Mouse (Mus musculus) forebrain, embryonic 11.5 days (tissue): ENCODE data around the gene Tas2r126. TPM values are rescaled to one million over a fixed set of nuclear protein-coding genes. Genes with fewer than 3 reads are reported as not detected.
"Not testable (repeated sequence)": the region's sequence is repeated elsewhere in the genome, so short reads cannot be mapped to it uniquely, and the experiment has no call there.

Experiments used
- ATAC-seq: fragments of 200-750 bp; cut with Nextera tagmentation; replicated peaks from 2 replicates; pipeline ENCODE4 v1.8.0; 2017; ENCODE audit warnings: moderate TSS enrichment; ENCODE audit not compliant: low FRiP score
- DNase-seq: peaks from one replicate; pipeline ENCODE4 v3.0.0-alpha.2; 2017; ENCODE audit warnings: low spot score
- H3K27ac ChIP-seq: fragments of 300-500 bp; sonication (generic); 2 replicates; pipeline ENCODE4 v1.5.1; 2014; ENCODE audit warnings: low read depth, low read length
- H3K27me3 ChIP-seq: fragments of 300-500 bp; sonication (generic); 2 replicates; pipeline ENCODE4 v1.6.1; 2014; ENCODE audit warnings: mild to moderate bottlenecking, low read length, mixed read lengths; ENCODE audit not compliant: control insufficient read depth, insufficient read depth
- H3K36me3 ChIP-seq: fragments of 300-500 bp; sonication (generic); 2 replicates; pipeline ENCODE4 v1.6.1; 2014; ENCODE audit warnings: mild to moderate bottlenecking, low read length, moderate library complexity, mixed read lengths; ENCODE audit not compliant: control insufficient read depth, insufficient read depth
- H3K4me1 ChIP-seq: fragments of 300-500 bp; sonication (generic); replicated peaks from 2 replicates; pipeline ENCODE4 v1.6.1; 2014; ENCODE audit warnings: low read length, mixed read lengths; ENCODE audit not compliant: control insufficient read depth, insufficient read depth
- H3K4me2 ChIP-seq: fragments of 300-500 bp; sonication (generic); 2 replicates; pipeline ENCODE4 v1.6.1; 2014; ENCODE audit warnings: low read depth, mild to moderate bottlenecking, low read length, moderate library complexity, mixed read lengths; ENCODE audit not compliant: severe bottlenecking
- H3K4me3 ChIP-seq: fragments of 300-500 bp; sonication (generic); 2 replicates; pipeline ENCODE4 v1.5.1; 2014; ENCODE audit warnings: low read depth, low read length
- H3K9ac ChIP-seq: fragments of 300-500 bp; sonication (generic); 2 replicates; pipeline ENCODE4 v1.6.1; 2014; ENCODE audit warnings: low read length
- H3K9me3 ChIP-seq: fragments of 300-500 bp; sonication (generic); 2 replicates; pipeline ENCODE4 v1.6.1; 2016; ENCODE audit warnings: low read length, mixed read lengths; ENCODE audit not compliant: control insufficient read depth
- WGBS: fragments of 180-500 bp; shearing (Covaris S2); extraction: QIAGEN DNeasy Blood & Tissue Kit; methylation state at CpG from one replicate; pipeline ENCODE4 v1.1.7; 2014; 5-methylcytosine and 5-hydroxymethylcytosine counted together
- polyA plus RNA-seq: library from polyadenylated mRNA; unstranded; fragments of >200 nt; fragmentation: Nextera tagmentation; extraction: Ambion mirVana; gene quantifications from 2 replicates; pipeline ENCODE4 v1.2.1, GENCODE M21; 2014

Gene Tas2r126
- polyA plus RNA-seq, 1 experiment from 2014 or later = not detected

- no peaks in the 10 kb centered on the region for H3K4me1 ChIP-seq
- no peaks in the 10 kb centered on the region for H3K27me3 ChIP-seq
- WGBS = 79% methylated on average over 2 of the region's 2 CpGs
- H3K4me2 ChIP-seq = no peak overlapping the region
- H3K4me3 ChIP-seq = no peak overlapping the region
- H3K9ac ChIP-seq = no peak overlapping the region
- DNase-seq (no peak), ATAC-seq (no peak)
- H3K9me3 ChIP-seq = no peaks in the 10 kb centered on the region
- no peak overlapping the region for H3K27ac ChIP-seq
- H3K36me3 ChIP-seq = no peaks in the 10 kb centered on the region
Measured at GRCm38 (mm10) chr6:42447381-42447780, 13.0 kb downstream of the Tas2r126 start.

- H3K36me3 ChIP-seq = no peaks in the 10 kb centered on the region
- H3K4me3 ChIP-seq = no peak within 1 kb of the TSS
- whole genome bisulfite sequencing = 85% methylated on average over 1 of the region's 1 CpGs
- H3K9me3 ChIP-seq = no peaks in the 10 kb centered on the region
- no peak for DNase-seq
- no peak for ATAC-seq
- H3K27me3 ChIP-seq = no peaks in the 10 kb centered on the region
- no peak within 1 kb of the TSS for H3K9ac ChIP-seq
- H3K27ac ChIP-seq = no peak within 1 kb of the TSS
- no peaks in the 10 kb centered on the region for H3K4me1 ChIP-seq
- no peak within 1 kb of the TSS for H3K4me2 ChIP-seq
Measured at GRCm38 (mm10) chr6:42465096-42465495, 30.8 kb downstream of the Tas2r126 start, which contains the start of gene Olfr458. TSS of gene Olfr458 (minus strand) at chr6:42465196.

GRCm38 (mm10) chr6:42470542-42470941 is 36.2 kb downstream of the Tas2r126 start:
- Histone ChIP-seq H3K36me3 (no peaks in the 10 kb centered on the region), H3K4me1 (no peaks in the 10 kb centered on the region), H3K9ac (no peak overlapping the region), H3K4me2 (no peak overlapping the region), H3K9me3 (no peaks in the 10 kb centered on the region), H3K4me3 (no peak overlapping the region), H3K27me3 (no peaks in the 10 kb centered on the region), H3K27ac (no peak overlapping the region)
- DNase-seq (no peak), ATAC-seq (no peak)
- 95% methylated on average over 4 of the region's 4 CpGs for WGBS

GRCm38 (mm10) chr6:42471298-42471697 is 37.0 kb downstream of the Tas2r126 start:
- 97% methylated on average over 4 of the region's 4 CpGs for WGBS
- H3K27ac ChIP-seq, H3K4me3 ChIP-seq, H3K4me2 ChIP-seq, H3K9ac ChIP-seq, ATAC-seq, DNase-seq, H3K4me1 ChIP-seq, H3K36me3 ChIP-seq, H3K27me3 ChIP-seq, H3K9me3 ChIP-seq: not testable (repeated sequence)

- Histone ChIP-seq H3K27me3 (no peaks in the 10 kb centered on the region), H3K36me3 (no peaks in the 10 kb centered on the region), H3K9ac (no peak within 1 kb of the TSS), H3K4me3 (no peak within 1 kb of the TSS), H3K9me3 (no peaks in the 10 kb centered on the region), H3K4me1 (no peaks in the 10 kb centered on the region), H3K27ac (no peak within 1 kb of the TSS), H3K4me2 (no peak within 1 kb of the TSS)
- 92% methylated on average over 1 of the region's 1 CpGs for WGBS
- ATAC-seq = no peak
- DNase-seq = no peak
Measured at GRCm38 (mm10) chr6:42476235-42476634, 41.9 kb downstream of the Tas2r126 start, which contains the start of gene Olfr457. TSS of gene Olfr457 (minus strand) at chr6:42476335.

DNA sequence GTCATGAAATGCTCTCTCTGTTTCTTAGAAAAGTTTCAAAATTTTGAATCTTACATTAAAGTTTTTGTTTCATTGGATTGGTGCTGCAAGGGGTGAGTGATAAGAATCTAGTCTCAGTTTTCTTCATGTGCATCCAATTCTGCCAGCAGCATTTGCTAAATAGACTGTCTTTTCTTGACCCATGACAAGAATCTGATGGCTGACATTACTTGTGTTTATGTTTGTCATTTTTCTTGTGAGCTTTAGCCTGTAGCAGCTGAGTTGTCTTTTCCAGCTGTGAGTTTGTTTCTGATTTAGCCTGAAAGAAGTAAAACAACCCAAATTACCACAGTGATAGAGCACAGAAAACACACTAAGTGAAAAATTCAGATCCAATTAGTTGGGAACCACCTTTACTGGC is 50.3 kb downstream of the Tas2r126 start:
- H3K4me2 ChIP-seq = no peak overlapping the region
- H3K9me3 ChIP-seq = no peaks in the 10 kb centered on the region
- no peaks in the 10 kb centered on the region for H3K36me3 ChIP-seq
- H3K9ac ChIP-seq = no peak overlapping the region
- no peaks in the 10 kb centered on the region for H3K4me1 ChIP-seq
- H3K4me3 ChIP-seq = no peak overlapping the region
- ATAC-seq = no peak
- H3K27ac ChIP-seq = no peak overlapping the region
- DNase-seq = no peak
- H3K27me3 ChIP-seq = no peaks in the 10 kb centered on the region

Other genes with a start within 250 kb of the Tas2r126 start
- gene Tas2r144, start 219.2 kb upstream of the Tas2r126 start, polyA plus RNA-seq = not detected in 2 replicates
- gene Gstk1, start 188.6 kb upstream of the Tas2r126 start, polyA plus RNA-seq = 15.2 and 18.4 TPM in 2 replicates
- 0.55 TPM in 1 of 2 replicates, not detected in the other for gene Tmem139, start 172.6 kb upstream of the Tas2r126 start, polyA plus RNA-seq
- 75.6 and 77.5 TPM in 2 replicates for gene Casp2, start 169.6 kb upstream of the Tas2r126 start, polyA plus RNA-seq
- gene Clcn1, start 147.8 kb upstream of the Tas2r126 start, polyA plus RNA-seq = 1.4 and 2.0 TPM in 2 replicates
- gene Fam131b, start 109.9 kb upstream of the Tas2r126 start, polyA plus RNA-seq = 2.8 and 3.0 TPM in 2 replicates
- 86.1 and 90.0 TPM in 2 replicates for gene Zyx, start 84.9 kb upstream of the Tas2r126 start, polyA plus RNA-seq
- 0.24 and 0.27 TPM in 2 replicates for gene Epha1, start 61.3 kb upstream of the Tas2r126 start, polyA plus RNA-seq
- not detected in 2 replicates for gene Tas2r143, start 34.3 kb upstream of the Tas2r126 start, polyA plus RNA-seq
- not detected in 2 replicates for gene Tas2r135, start 29.1 kb upstream of the Tas2r126 start, polyA plus RNA-seq
- not detected in 2 replicates for gene Olfr458, start 30.7 kb downstream of the Tas2r126 start, polyA plus RNA-seq
- not detected in 2 replicates for gene Olfr457, start 41.8 kb downstream of the Tas2r126 start, polyA plus RNA-seq
- not detected in 2 replicates for gene Olfr456, start 52.7 kb downstream of the Tas2r126 start, polyA plus RNA-seq
- not detected in 2 replicates for gene Olfr455, start 113.1 kb downstream of the Tas2r126 start, polyA plus RNA-seq
- gene Tcaf3, start 163.2 kb downstream of the Tas2r126 start, polyA plus RNA-seq = not detected in 2 replicates
- gene Tcaf2, start 210.7 kb downstream of the Tas2r126 start, polyA plus RNA-seq = 1.4 and 2.1 TPM in 2 replicates